Mouse (Mus musculus) central nervous system, embryonic 18 days (tissue): ENCODE measurements around the gene Ogfod3. TPM values are rescaled to one million over a fixed set of nuclear protein-coding genes. Genes with fewer than 3 reads are reported as not detected.

ENCODE experiments used
- polyA plus RNA-seq: library from polyadenylated mRNA; depleted of rRNA; stranded (reverse); fragments of >200 nt; gene quantifications from 2 replicates; pipeline ENCODE4 v1.2.3, GENCODE M21; 2012; rRNA removed

The Ogfod3 gene
- 7.4 and 9.6 TPM in 2 replicates for polyA plus RNA-seq

DNA sequence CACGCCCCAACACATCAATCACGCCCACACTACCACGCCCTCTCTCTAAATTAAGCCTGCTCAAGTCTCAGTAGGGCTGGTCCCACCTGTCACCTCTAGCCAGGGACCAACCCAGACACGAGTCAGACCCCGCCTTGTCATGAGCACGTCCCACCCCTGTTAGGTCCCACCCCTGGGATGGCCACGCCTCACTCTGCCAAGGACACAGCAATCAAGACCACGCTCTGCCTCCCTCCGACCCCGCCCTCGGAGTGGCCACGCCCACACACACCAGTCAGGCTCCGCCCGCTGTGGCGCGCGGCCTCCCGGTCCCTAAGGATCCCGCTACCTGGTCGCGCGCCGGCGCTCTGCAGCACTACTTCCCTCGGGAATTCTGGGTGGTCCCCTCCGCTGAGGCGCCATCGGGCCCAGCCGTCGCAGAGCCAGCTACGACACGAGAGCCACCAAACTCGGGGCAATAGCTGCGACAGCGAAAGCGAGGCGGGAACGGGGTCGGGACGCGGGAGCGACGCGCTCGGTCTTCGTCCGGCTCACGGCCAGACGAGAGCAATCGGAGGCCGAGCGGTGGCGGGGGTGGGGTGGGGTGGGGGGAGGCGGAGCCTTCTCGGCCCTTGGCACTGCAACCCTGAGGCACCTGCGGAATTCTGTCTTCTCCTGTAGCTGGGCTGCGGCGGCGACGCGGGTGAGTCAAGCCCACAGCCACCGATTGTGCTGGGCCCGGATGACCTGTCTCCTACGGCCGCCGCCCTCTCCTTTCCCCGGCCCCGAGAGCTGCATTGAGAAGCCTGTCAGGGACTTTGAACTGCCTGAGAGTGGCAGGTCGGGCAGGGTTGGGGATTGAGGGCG is at the start of gene Ogfod3, which contains the start of gene Hexdc:
Ogfod3 (minus strand) TSS at position 551 of the 846 bp plus-strand sequence.
Hexdc (plus strand) TSS at position 273 of the 846 bp plus-strand sequence.

DNA sequence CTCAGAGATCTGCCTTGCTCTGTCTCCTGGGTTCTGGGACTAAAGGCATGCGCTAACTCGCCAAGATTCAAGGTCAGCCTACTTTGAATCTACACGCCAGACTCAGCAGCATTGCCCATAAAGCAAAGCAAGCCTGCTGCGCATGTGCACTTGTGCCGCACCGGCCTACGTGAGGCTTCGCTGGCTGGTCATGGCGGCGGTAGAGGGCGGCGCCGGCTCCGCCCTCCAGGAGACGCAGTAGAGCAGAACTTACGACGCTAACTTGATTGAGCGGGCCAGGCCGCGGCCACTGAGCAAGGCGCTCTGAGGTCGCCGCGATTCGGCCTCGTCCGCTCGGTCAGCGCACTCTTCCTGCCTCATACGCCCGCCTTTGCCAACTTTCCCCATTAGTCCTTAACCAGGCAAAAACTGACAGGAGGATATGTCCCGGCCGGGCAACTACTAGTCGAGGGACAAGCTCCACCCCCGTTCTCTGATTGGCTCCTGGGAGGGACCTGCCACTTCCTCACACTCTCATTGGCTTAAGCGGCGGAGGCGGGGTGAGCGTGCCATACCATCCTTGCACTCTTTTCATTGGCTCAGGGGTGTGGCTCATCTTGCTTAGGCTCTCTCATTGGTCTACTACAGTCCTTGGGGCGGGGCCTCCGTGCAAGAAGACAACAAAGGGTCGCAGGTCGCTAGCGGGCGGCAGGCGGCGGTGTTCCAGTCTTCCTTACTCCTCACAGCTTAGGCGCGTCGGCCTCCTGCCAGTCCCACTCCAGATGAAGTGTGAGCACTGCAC is 32.2 kb upstream of the Ogfod3 start, which contains the start of gene Narf:
Narf (plus strand) TSS at position 690 of the 781 bp plus-strand sequence.

DNA sequence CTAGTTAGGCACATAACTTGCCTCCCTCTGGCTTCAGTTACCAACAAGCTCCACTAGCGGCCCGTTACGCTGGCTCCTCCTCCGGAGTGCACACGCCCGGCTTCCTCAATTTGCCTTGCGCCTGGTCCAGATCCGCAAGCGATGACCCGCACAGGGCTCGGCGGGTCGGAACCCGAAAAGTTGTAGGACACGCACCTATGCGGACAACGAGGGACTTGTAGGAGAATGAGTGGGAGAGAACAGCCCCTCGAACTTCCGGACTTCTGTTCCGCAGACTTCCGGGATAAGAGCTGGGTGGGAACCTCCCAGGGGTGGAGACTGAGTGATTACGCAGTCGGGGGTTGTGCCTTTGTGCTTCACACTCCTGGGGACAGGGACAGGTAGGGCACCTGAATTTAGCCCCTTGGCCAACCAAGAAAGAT is 24.5 kb upstream of the Ogfod3 start, which contains the start of gene Cybc1:
Cybc1 (minus strand) TSS at position 305 of the 422 bp plus-strand sequence.

DNA sequence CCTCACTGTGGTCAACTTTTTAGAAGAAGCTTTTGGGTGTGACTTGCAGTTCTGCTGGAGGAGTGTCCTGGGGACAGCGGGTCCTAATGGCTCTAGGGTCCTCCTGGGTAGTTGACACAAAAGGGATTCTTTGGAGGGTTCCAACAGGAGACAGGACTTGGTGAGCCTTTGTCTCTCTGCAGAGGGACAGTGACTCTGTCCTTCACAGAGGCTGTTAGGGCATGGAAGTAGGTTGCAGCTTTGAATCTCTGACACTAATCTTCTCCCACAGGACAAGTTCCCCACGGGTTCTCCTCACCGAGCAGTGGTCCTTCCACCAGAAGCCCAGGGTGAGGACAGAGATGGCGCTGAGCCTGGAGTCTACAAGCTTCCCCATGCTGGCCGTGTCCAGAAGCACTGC is 44.5 kb downstream of the Ogfod3 start, which contains the start of gene Uts2r:
Uts2r (plus strand) TSS at position 301 of the 400 bp plus-strand sequence.

DNA sequence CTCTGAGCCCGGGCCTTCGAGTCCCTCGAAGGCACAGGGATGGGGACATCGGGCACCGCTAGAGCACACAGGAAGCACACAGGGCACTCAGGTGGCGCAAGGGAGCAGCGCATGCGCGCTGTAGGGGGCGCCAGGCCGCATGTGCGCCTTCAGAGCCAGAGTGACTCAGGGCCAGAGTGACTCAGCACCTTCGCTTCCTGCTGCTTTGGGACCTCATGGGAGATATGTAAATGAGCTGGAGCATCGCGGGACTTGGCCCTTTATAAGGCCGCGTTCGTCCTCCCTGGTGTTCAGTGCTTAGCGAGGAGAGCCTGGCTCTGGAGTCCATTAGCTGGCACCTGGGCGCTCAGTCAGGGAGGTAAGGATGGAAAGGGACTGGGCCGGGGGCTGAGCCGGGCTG is 58.6 kb downstream of the Ogfod3 start, which contains the start of gene Tex19.1:
Tex19.1 (plus strand) TSS at position 279 of the 400 bp plus-strand sequence.

Other genes starting within 250 kb of the Ogfod3 start
- 158 and 162 TPM in 2 replicates for gene Csnk1d, start 213.4 kb downstream of the Ogfod3 start, polyA plus RNA-seq
- not detected in 2 replicates for gene Cd7, start 165.3 kb downstream of the Ogfod3 start, polyA plus RNA-seq
- not detected in 2 replicates for gene Sectm1b, start 141.1 kb downstream of the Ogfod3 start, polyA plus RNA-seq
- 0.05 TPM in 1 of 2 replicates, not detected in the other for gene Sectm1a, start 123.5 kb downstream of the Ogfod3 start, polyA plus RNA-seq
- not detected in 2 replicates for gene Tex19.2, start 86.0 kb downstream of the Ogfod3 start, polyA plus RNA-seq
- not detected in 2 replicates for gene Tex19.1, start 58.6 kb downstream of the Ogfod3 start, polyA plus RNA-seq
- gene Uts2r, start 44.4 kb downstream of the Ogfod3 start, polyA plus RNA-seq, result 0.65 and 0.70 TPM in 2 replicates
- gene Hexdc, start 278 bp downstream of the Ogfod3 start, polyA plus RNA-seq, result 131 and 136 TPM in 2 replicates
- 48.4 TPM in 2 replicates for gene Cybc1, start 24.6 kb upstream of the Ogfod3 start, polyA plus RNA-seq
- gene Narf, start 32.5 kb upstream of the Ogfod3 start, polyA plus RNA-seq, result 78.6 and 79.8 TPM in 2 replicates
- 59.0 and 65.3 TPM in 2 replicates for gene Foxk2, start 55.3 kb upstream of the Ogfod3 start, polyA plus RNA-seq
- gene Wdr45b, start 149.7 kb upstream of the Ogfod3 start, polyA plus RNA-seq, result 77.3 and 82.3 TPM in 2 replicates
- 9.8 and 12.2 TPM in 2 replicates for gene Rab40b, start 183.5 kb upstream of the Ogfod3 start, polyA plus RNA-seq
- gene Fn3krp, start 216.7 kb upstream of the Ogfod3 start, polyA plus RNA-seq, result 12.3 and 12.6 TPM in 2 replicates
- gene Fn3k, start 230.2 kb upstream of the Ogfod3 start, polyA plus RNA-seq, result 5.4 and 6.4 TPM in 2 replicates
- 75.9 and 76.6 TPM in 2 replicates for gene Tbcd, start 247.2 kb upstream of the Ogfod3 start, polyA plus RNA-seq